Mouse (Mus musculus): ENCODE data around the gene Fam184b. TPM values are rescaled to one million over a fixed set of nuclear protein-coding genes. Genes with fewer than 3 reads are reported as not detected.

Gene Fam184b
- total and polyA plus RNA-seq, 3 experiments, result not detected

- peaks cover 0 to 14% of the 10 kb centered on the region in 2 experiments; a peak in 2 of 4 replicates for H3K4me1 ChIP-seq (ENCODE audit: control insufficient read depth in 1 of 2, insufficient read depth in 2 of 2)
- dilution Hi-C loops (cut with MboI; ENCODE audit: extremely low pct_ligation_motif_present, extremely low pct_unique_long_range_greater_than_20kb, low sequenced_read_pairs), result no loop called here
- no peak for TF ChIP-seq TCF12 (IDR thresholded peaks at IDR 0.05; ENCODE audit: low read depth, low read length)
- TF ChIP-seq NELFE (IDR thresholded peaks at IDR 0.05; ENCODE audit: low read depth, low read length), result no peak
- TF ChIP-seq HCFC1 (IDR thresholded peaks at IDR 0.05; ENCODE audit: low read depth, low read length), result no peak
- no peak for TF ChIP-seq RAD21 (IDR thresholded peaks at IDR 0.05; ENCODE audit: low read depth, low read length)
- TF ChIP-seq JUN (IDR thresholded peaks at IDR 0.05; ENCODE audit: insufficient read depth, low read depth, low read length), result no peak
- TF ChIP-seq USF2 (conservative IDR thresholded peaks at IDR 0.05; ENCODE audit: low read depth, low read length), result no peak
- TF ChIP-seq CHD1 (IDR thresholded peaks at IDR 0.05; ENCODE audit: low read depth, low read length), result no peak
- TF ChIP-seq MXI1 (IDR thresholded peaks at IDR 0.05; ENCODE audit: low read depth, low read length), result no peak
- no peak for TF ChIP-seq ZC3H11A (IDR thresholded peaks at IDR 0.05; ENCODE audit: low read depth, low read length)
- TF ChIP-seq CHD2 (IDR thresholded peaks at IDR 0.05; ENCODE audit: low read length), result no peak
- TF ChIP-seq PAX5 (IDR thresholded peaks at IDR 0.05; ENCODE audit: low read length), result no peak
- TF ChIP-seq MAFK (IDR thresholded peaks at IDR 0.05; ENCODE audit: insufficient replicate concordance, low read length), result no peak
- no peak for TF ChIP-seq MYC (IDR thresholded peaks at IDR 0.05; ENCODE audit: low read depth, low read length)
- TF ChIP-seq IRF4 (IDR thresholded peaks at IDR 0.05; ENCODE audit: low read depth, low read length), result no peak
- no peak for TF ChIP-seq CTCF (conservative IDR thresholded peaks at IDR 0.05 in 1 of 2, IDR thresholded peaks at IDR 0.05 in 1 of 2; ENCODE audit: low read depth in 2 of 2, low read length in 2 of 2)
- TF ChIP-seq BHLHE40 (IDR thresholded peaks at IDR 0.05; ENCODE audit: low read depth, low read length), result no peak
- TF ChIP-seq ETS1 (conservative IDR thresholded peaks at IDR 0.05; ENCODE audit: low read depth, low read length), result no peak
- no peak for TF ChIP-seq SMC3 (IDR thresholded peaks at IDR 0.05; ENCODE audit: low read depth, low read length)
- no peak for TF ChIP-seq KAT2A (IDR thresholded peaks at IDR 0.05; ENCODE audit: insufficient replicate concordance, low read length)
- no peak for TF ChIP-seq ZMIZ1 (IDR thresholded peaks at IDR 0.05; ENCODE audit: low read depth, low read length)
Measured at GRCm38 (mm10) chr5:45669234-45669597, 29.8 kb upstream of the Fam184b start.

GRCm38 (mm10) chr5:45668831-45669230, 29.4 kb upstream of the Fam184b start:
- dilution Hi-C loops (cut with MboI; ENCODE audit: extremely low pct_ligation_motif_present, extremely low pct_unique_long_range_greater_than_20kb, low sequenced_read_pairs), result no loop called here
- no peaks in the 10 kb centered on the region for H3K27me3 ChIP-seq (replicated peaks)
- peak overlapping the region; percentile 92 for H3K9ac ChIP-seq (ENCODE audit: insufficient read depth, low read depth)
- H3K4me1 ChIP-seq (ENCODE audit: control insufficient read depth in 1 of 2, insufficient read depth in 2 of 2), result peaks cover 0 to 14% of the 10 kb centered on the region in 2 experiments; a peak in 1 of 4 replicates
- no peaks in the 10 kb centered on the region for H3K9me3 ChIP-seq (replicated peaks; ENCODE audit: low read length)
- peaks cover 0 to 8% of the 10 kb centered on the region in 2 experiments for H3K36me3 ChIP-seq (replicated peaks in 1 of 2; ENCODE audit: control insufficient read depth in 1 of 2, insufficient read depth in 1 of 2, low read length in 1 of 2)
- TF ChIP-seq MAZ (IDR thresholded peaks at IDR 0.05; ENCODE audit: low read depth, low read length), result 0 out of 2 replicates have a peak, but pooled peaks have one; percentile 6
- 0 out of 2 replicates have a peak, but pooled peaks have one; percentile 11 for TF ChIP-seq SIN3A (IDR thresholded peaks at IDR 0.05; ENCODE audit: low read length)
- 0 out of 2 replicates have a peak, but pooled peaks have one; percentile 5 for TF ChIP-seq BHLHE40 (IDR thresholded peaks at IDR 0.05; ENCODE audit: low read depth, low read length)
- no peak for TF ChIP-seq POLR2AphosphoS2 (IDR thresholded peaks at IDR 0.05; ENCODE audit: low read depth, low read length)
- no peak for TF ChIP-seq RCOR1 (conservative IDR thresholded peaks at IDR 0.05; ENCODE audit: low read depth, low read length)
- peaks cover 22% of the 10 kb centered on the region for H3K79me2 ChIP-seq (replicated peaks; ENCODE audit: control insufficient read depth, extremely low read depth, insufficient read depth, poor library complexity, severe bottlenecking)
- H3K27ac ChIP-seq (ENCODE audit: insufficient read depth, low read depth), result no peak overlapping the region
- H3K4me2 ChIP-seq (ENCODE audit: insufficient read depth, low read depth, poor library complexity, severe bottlenecking), result peak overlapping the region; percentile 98
- peak overlapping the region; percentile 87 to 90 (median 89) for H3K4me3 ChIP-seq (replicated peaks in 1 of 3; ENCODE audit: low read depth in 2 of 3, low read length in 2 of 3, poor library complexity in 1 of 3)
- in situ Hi-C loops (cut with MboI; ENCODE audit: low pct_ligation_motif_present, low pct_unique_long_range_greater_than_20kb, low sequenced_read_pairs), result loop anchor here (5.0 to 10.0 kb wide), 2 partner anchors 137 to 194 kb away; no protein-coding TSS in a partner anchor
- no peak for DNase-seq (ENCODE audit: extremely low read depth)

More at GRCm38 (mm10) chr5:45669234-45669597, 29.8 kb upstream of the Fam184b start:
- no peak for DNase-seq (ENCODE audit: extremely low read depth)
- H3K9ac ChIP-seq (ENCODE audit: insufficient read depth, low read depth), result peak overlapping the region; percentile 92
- peak overlapping the region; percentile 87 to 90 (median 89) for H3K4me3 ChIP-seq (replicated peaks in 1 of 3; ENCODE audit: low read depth in 2 of 3, low read length in 2 of 3, poor library complexity in 1 of 3)
- H3K79me2 ChIP-seq (replicated peaks; ENCODE audit: control insufficient read depth, extremely low read depth, insufficient read depth, poor library complexity, severe bottlenecking), result peaks cover 22% of the 10 kb centered on the region
- no peaks in the 10 kb centered on the region for H3K27me3 ChIP-seq (replicated peaks)
- H3K36me3 ChIP-seq (replicated peaks in 1 of 2; ENCODE audit: control insufficient read depth in 1 of 2, insufficient read depth in 1 of 2, low read length in 1 of 2), result peaks cover 0 to 8% of the 10 kb centered on the region in 2 experiments
- in situ Hi-C loops (cut with MboI; ENCODE audit: low pct_ligation_motif_present, low pct_unique_long_range_greater_than_20kb, low sequenced_read_pairs), result loop anchor here (5.0 to 10.0 kb wide), 2 partner anchors 137 to 194 kb away; no protein-coding TSS in a partner anchor
- no peaks in the 10 kb centered on the region for H3K9me3 ChIP-seq (replicated peaks; ENCODE audit: low read length)
- peak overlapping the region; percentile 98 for H3K4me2 ChIP-seq (ENCODE audit: insufficient read depth, low read depth, poor library complexity, severe bottlenecking)
- H3K27ac ChIP-seq (ENCODE audit: insufficient read depth, low read depth), result peak overlapping the region; percentile 51
